Mouse (Mus musculus) spleen, postnatal 10 days (tissue): ENCODE measurements around the gene Cpxm1.
A peak's percentile ranks its signal among the peaks of the same experiment; 100 is the strongest.
"Not testable (repeated sequence)": the region's sequence is repeated elsewhere in the genome, so short reads cannot be mapped to it uniquely, and the experiment has no call there.

Source experiments
- DNase-seq, 2 experiments: peaks; one replicate each; pipeline ENCODE4 v3.0.0; 2021 to 2022; ENCODE audit warnings: low spot score in 2 of 2

The Cpxm1 gene

DNA sequence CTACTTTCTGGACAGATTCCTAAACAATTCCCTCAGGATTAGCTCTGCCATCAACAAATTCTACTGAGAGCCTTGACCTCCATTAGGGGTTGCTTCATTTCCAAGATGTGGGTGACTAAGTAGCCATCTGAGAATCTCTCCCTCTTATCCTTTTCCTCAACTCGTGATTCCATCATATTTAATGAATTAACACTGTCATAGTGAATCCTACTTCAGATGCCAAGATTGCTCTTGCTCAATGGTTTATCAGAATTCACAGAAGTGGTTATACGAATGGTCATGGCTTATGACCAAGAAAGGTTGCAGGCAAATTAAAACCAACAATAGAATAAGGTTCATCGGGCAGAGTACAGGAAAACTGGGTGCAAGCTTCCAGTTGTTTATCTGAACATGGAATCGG, 4.5 kb upstream of the Cpxm1 start:
- DNase-seq = no peak

DNA sequence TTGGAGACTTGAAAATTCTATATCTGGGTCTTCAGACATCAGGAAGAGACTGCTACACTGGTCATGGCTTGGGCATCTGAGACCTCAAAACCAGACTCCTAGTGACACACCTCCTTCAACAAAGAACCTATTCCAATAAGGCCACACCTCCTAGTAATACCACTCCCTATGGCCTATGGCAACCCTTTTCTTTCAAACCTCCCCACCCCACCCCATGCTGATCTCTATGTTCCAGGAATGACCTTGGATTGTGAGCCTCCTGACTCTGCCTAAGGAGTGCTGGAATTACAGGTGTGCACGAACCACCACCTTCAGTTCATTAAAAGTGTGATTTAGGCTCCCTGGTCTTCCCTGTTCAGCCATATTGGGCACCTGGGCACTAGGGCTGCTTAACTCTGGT, 2.7 kb upstream of the Cpxm1 start:
- no peak for DNase-seq

DNA sequence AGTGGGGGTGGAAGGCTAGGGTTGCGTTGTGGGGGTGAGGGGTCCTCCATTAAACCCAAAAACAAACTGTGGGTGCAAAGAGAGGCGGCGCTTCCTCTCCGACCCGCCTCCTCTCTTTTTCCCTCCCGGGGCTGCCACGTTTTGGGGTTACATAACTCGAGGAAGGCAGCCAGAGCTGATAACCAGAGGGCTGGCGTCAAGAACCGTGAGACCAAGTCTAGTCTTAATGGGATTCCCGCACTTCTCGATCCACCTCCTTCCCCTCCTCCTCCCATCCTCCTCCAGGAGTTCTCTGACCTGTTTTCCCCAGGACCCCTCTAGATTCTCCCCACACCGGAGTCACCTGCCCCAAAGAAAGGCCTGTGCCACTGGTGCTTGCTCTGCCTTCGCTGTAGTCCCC, 717 bp upstream of the Cpxm1 start:
- no peak for DNase-seq

DNA sequence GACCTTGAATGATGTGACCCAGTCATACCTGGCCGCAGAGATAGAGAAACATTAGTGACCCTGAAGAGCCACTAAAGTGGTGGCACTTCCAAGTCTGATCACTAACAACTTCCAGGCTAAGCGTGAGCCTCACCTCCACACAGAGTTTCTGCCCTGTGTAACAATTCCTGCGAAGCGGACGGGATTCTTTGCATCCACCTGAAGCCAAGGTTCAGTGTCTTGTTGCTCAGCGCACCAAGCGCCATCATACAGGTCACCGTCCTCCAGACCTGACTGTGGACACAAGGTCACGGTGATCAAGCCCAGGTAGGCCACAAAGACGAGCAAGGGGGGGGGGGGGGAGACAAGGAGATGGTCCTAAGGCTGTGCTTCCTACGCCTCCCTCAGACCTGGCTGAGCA, 1.7 kb downstream of the Cpxm1 start:
- no peak for DNase-seq

DNA sequence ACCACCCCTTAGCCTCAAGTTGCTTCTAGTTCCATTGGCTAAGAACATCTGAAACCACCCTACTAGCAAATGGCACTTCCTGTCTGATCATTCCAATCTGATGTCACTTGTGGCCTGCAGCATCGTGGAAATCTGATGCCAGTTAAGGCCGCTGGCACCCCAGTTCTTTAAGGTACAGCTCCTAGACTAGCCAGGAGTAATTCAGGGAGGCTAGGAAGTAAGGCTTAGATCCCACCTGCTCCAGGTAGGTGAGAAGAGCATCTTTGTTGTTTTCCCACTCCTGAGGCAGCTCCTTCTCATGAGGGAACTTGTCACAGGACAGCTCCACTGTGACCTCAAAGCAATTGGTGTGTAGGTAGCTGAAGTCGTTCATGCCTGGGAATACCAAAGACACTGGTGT, 4.5 kb downstream of the Cpxm1 start:
- DNase-seq = no peak

DNA sequence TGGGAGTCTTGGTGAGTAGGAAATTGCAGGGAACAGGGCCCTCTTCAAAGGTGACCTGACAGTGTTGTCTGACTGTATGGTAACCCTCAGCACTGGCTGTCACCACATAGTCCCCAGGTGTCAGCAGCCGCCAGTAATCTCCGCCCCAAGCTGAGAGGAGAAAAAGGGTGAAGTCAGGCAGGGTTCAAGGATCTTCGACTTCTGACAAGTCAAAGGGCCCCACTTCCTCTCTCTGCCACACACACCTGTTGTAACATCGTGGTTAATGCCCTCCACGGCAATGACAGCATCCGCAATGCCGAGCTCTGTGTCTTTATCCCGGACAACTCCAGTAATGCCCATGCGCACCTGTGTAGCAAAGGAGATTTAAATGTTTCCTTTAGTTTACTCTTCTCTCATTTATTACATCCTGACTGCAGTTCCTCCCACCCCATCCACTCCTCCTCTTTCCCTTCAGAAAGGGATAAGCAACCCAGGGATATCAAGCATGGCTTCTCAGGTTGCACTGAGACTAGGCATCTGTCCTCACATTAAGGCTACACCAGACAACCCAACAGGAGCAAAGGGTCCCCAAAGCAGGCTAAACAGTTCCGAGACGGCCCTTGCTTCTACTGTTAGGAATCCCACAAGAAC, 6.3 kb downstream of the Cpxm1 start:
- no peak for DNase-seq

DNA sequence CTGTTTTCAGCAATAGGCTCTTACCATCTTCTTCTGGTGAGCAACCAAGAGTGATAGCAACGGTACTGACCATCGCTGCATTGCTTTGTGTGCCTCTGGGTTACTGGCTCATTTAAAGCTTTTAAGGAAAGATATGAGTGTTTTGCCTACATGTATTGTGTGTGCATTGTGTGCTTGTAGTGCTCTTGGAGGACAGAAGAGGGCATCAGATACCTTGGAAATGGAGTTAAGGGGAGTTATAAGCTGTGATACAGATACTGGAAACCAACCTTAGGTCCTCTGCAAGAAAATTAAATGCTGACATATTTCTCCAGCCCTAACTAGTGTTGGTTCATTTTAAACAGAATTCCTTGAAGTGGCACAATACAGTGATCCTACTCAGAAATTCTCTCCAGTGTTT, 8.6 kb downstream of the Cpxm1 start:
- no peak for DNase-seq

DNA sequence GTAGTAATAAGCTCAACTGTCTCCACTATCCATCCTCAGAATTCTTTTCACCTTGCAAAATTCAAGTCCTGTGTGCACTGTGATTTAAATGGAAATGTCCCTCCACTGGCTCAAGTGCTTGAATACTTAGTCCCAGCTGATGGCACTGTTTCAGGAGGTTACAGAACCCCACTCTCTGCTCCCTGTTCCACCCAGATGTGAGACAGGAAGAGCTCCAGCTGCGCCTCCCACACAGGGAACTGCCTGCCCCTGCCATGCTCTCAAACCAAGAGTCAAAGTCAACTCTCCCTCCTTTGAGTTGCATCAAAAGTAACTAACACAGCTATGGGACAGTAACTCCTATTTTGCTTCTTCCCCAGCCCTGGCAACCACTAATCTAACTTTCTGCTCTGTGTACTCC, 11.2 kb downstream of the Cpxm1 start:
- no peak for DNase-seq

DNA sequence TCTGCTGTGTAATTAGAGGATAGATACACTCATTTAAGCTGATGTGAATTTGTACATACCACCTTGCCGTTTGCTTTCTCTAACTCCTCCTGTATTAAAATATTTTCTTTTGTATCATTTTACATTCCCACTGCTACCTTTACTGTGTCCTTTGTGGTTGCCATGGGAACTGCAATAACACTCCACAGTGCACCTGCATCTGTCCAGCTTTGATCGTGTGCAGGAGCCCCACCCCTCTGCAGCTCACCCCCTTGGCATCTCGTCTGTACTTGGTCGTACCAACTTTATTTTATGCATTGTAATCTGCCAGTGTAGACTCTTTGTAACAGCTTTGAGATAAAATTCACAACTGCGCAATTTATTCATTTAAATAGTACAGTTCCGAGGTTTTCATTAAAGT, 13.5 kb downstream of the Cpxm1 start:
- no peak for DNase-seq

DNA sequence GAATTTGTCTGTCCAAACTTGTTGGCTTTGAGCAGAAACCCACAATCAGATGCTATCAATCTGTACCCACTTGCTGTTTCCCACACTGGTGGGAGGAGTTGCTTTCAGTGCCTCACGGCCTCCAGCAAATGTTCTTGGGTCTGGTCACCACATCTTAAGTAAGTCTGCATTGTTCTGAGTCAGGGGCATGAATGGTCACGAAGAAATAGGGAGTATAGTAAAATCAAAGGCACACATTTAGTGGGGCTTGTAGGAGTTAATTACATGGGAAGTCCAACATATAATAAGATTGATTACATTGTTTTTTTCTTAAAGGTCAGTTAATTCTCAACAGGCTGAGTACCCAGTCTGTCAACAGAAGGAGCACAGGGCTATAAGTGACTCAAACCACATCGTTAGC, 14.2 kb downstream of the Cpxm1 start:
- no peak for DNase-seq

DNA sequence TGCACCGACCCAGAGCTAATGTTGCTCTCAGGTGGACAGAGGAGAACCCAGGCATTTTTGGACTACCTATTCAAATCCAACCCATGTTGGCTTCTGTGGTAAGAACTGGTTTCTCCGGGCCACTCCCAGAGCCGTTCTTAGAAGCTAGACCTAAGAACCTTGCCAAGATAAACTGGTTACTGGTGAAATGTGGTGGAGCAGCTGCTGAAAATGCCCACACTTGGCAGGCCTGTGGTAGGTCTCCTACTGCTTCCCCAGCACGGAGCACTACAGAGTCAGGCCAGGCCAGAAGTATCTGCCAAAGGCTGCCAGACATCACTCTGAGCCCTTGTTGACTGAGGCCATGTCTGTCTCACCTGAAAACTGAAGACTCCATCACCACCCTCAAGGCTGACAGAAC, 22.4 kb downstream of the Cpxm1 start:
- DNase-seq = no peak

DNA sequence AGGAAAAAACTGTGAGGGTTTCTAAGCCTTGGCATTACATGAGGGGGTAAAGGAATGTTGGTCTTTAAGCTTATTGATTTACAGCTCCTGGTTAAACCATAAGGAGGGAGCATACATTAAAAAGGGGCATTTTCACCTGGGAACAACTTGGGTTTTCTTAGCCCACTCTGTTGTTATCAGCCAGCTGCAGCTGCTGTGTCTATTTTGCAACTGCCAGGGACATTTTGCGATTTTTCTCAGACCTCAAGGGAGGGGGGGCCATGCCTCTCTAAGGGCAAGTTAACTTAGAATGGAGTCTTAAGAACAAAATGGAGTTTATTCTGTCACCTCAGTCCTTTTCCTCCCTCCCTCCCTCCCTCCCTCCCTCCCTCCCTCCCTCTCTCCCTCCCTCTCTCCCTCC, 24.3 kb downstream of the Cpxm1 start:
- DNase-seq = not testable (repeated sequence)

DNA sequence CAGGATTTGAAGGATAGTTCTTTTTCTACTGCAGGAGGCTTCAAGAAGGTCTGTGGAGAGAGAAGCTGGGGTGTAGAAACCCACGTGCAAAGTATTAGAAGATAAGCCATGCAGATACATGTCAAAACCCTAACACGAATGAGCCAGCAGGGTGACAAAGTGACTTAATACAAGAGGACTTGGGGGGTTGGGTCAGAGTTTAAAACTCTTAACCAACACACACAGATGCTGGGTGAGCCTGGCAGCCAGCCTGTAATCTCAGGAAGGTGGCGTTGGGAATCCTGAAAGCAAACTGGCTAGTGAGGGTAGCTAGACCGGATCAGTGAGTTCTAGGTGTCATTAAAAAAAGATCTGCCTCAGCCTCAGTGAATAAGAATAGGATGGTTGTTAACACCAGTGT, 30.0 kb downstream of the Cpxm1 start:
- no peak for DNase-seq

DNA sequence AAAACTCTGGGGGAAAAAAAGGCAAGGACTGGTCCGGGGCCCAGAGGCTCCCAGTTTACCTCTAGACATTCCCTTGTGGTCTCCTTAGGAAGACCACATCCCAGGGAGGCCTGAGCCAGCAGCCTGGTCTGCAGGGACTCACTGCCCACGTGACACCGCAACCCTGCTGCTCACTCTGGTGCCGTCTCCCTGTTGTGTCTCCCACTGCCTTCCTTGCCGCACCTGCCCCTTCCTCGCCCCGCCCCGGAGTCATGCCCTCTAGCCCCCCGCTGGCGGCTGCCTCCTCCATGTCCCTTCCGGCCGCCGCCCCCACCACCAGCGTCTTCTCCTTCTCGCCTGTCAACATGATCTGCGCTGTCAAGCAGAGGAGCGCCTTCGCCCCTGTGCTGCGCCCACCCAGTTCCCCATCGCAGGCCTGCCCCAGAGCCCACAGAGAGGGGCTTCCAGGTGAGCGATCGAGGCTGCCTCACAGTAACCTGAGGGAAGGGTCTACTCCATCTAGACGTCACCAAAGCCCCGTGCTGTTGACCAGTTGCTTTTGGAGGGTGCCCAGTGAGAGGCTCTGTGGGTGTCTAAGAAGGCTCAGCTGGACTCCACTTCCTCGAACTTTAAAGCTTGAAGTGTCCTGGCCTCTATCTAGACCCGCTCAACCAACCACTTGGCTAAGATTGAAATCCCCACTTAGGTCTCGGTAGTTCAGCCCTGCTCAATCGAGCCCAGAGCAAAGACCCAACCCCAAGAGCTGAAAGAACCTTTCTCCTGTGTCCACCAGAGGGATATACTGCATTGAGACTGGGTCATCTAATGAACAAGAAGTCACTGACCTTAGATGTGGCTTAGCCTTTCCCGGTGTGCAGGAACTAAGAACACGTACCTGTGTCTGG, 31.9 kb downstream of the Cpxm1 start:
- no peak for DNase-seq

DNA sequence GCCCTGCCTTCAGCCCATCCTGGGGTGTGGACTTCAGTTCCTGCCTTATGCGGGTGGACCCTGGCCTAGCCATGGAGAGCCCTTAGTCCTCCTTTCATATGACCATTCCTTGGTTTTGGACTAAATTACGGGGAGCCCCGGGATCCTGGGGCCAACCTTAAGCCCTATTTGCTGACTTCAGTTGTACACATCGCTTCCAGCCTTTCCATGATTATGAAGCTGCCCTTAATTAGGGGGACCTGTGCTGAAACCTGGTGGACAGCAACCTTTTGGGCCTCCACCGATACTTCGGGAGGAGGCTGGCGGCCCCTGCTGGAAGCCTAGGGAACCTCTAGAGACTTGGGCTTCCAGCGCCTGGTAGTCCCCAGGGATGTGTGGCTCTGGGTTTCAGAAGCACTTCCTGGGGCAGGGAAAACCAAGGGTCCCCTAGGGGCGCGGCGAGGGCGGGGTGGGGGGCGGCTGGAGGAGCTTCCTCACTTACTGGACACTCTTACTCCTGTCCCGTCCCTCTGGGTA, 34.8 kb downstream of the Cpxm1 start:
- DNase-seq = peak in 1 of 2 experiments; percentile 64

DNA sequence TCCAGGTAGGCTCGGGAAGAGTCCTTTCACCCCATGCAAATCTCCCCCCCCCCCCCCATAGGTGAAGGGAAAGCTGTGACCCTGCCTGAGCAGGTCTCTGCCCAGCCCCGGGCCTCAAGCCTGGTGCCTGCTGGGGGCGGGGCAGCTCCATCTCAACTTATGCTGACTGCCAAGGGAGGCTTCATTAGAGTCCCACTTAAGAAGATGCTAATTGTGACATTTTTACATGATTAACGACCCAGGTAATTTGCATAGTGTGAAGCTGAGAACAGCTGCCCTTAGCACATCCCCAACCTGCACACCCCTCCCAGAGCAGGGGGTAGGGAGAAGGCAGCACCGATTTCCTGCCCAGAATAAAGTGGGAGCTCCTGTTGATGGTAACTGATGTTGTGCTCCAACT, 38.5 kb downstream of the Cpxm1 start:
- no peak for DNase-seq

DNA sequence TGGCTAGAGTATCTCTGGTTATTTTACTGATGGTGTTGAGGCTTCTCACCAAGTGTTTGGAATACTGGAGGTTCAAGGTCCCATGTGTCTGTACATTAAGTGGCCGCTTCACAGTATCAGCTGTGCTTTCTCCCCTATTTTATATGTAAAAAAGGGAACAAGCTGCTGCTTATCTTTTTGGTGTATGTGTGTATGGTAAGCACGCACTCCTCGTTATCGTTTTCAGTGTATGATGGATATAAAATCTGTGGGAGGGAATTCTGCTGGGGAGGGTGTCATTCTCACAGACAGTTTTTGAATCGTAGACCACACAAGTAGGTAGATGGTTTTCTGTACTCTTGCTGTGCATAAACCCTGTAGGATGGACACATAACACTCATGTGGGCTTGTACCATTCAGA, 39.8 kb downstream of the Cpxm1 start:
- no peak for DNase-seq

DNA sequence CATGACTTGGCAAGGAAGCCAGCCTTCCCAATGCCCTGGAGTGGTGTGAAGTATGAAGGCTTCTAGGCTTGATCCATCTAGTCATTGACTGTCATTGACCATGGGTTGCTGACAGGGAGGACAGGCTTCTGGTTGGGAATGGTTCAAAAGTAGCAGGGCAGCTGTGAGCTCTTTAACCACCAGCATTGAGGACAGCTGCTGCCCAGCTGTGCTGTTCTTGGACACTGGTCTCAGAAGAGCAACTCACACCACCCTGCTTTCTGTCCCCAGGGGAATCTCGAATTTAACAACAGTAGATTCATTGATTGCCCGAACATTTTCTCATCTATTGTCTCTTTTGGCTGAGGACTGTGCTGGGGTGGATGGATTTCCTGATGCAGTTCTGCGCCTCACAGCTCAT, 43.5 kb downstream of the Cpxm1 start:
- DNase-seq = no peak

DNA sequence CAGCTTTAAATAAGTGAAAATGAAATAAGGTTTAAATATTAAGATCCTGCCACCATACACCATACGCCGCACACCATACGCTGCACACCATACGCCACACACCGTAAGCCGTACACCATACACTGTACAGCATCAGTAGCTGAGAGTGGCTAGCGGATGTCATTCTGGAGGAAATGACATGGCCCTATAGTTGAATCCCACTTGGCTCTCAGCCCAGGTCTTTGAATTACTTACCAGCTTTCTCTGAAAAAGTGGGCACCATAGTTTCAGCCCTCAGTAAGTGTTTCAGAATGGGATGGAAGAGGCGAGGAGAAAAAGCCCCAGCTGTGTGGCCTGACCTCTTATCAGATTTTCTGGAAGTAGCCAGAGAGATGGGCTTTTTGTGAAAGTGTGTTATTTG, 44.0 kb downstream of the Cpxm1 start:
- DNase-seq = no peak

DNA sequence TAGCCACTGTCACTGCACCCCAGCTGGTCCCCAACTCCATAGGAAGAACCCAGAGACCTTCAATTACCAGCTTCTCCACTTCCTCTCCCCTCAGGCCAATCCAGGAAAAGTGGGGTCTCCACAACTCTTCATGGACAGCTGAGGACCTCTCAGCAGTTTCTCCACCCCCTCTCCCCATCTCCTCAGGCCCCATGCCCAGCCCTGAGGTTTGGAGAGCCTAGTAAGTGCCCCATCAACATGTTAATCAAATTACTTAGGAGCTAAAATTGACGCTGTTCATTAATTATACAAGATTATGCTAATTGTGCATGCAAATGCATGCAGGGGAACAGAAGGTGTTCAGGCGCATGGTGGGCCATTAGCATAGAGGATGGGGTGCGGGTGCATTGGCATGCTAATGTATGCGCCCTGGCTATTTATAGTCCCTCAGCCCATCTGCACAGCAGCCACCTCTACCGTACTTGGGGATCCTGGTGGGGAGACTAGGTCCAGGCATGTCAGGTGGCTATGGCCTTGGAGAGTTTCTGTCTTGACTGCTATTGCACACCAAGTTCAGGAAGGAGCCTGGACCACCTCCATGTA, 45.5 kb downstream of the Cpxm1 start:
- no peak for DNase-seq

DNA sequence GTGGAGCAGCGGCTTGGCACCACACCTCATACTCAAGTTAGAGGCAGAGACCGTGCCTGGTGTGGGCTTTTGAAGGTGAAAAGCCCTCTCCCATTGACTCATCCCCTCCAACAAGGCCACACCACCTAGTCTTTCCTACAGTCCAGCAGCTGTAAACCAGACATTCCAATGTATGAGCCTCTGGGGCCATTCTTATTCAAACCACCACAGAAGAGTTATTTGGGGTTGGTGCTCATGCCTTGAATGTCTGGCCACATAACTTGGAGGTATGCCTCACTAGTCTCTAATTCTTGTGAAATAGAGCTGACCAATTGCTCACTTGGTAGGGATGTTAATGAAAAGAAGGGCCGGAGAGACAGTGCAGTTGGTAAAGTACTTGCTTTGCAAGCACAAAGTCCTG, 47.0 kb downstream of the Cpxm1 start:
- no peak for DNase-seq

DNA sequence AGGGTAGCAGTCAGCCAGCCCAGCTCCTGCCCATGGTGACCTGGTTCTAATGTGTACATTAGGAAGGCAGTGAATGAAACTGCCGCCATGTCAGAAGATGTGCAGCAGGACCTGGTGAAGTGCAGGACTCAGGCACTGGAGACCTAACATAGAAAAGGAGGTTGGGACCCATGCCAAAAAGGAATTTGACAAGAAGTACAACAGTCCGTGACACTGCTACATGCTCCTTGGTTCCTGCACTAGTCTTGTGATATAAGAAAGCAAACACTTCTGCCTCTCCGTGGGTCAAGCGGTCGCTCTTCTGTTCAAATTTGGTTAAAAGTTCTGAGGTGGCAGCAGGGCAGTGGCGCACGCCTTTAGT, 56.2 kb downstream of the Cpxm1 start:
- DNase-seq = no peak
